Mouse (Mus musculus): ENCODE results near the gene Tlcd2.

DNA sequence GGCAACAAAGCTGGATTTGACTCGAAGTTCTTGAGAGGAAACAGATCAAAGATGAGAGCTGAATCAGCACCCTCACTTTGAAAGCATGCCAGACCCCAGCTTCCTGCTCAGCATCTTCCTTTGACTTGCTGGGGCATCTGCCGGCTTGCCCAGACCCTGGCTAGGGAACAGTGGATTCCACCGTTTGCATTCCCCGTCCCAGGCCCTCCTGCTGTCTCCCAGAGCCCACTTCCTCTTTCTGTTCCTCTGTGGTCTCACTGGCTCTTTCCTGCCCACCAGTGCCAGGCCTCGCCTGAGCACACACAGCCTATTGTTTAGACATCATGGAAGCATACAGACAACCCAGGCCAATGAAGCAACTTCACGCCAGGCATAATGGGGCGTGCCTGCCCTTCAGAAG is 46.4 kb upstream of the Tlcd2 start:
- no peak for TF ChIP-seq CTCF (IDR thresholded peaks at IDR 0.05; ENCODE audit: borderline replicate concordance, control insufficient read depth, extremely low read depth, insufficient read depth, low read length, poor library complexity)
- TF ChIP-seq POLR2A (IDR thresholded peaks at IDR 0.05; ENCODE audit: control insufficient read depth, extremely low read depth, insufficient read depth, low read length, poor library complexity) = 0 out of 2 replicates have a peak, but pooled peaks have one; percentile 8
